9 mouse cellular contexts compared by ENCODE assay signal in genomic region chr2:35619532-35619931, GRCm38 (mm10).
DNase-seq lines count a peak whose midpoint lies in the region; ATAC-seq and TF ChIP-seq lines count a peak whose summit lies in the region.
"Had no signal": no experiment of that assay in that cellular context is flagged by ENCODE, and none has a peak within 500 bp of the region (broad histone marks: within the 10 kb centered on the region; RNA-seq: fewer than 3 reads in every experiment).

No protein-coding gene starts in this region.

- no peaks in the 10 kb centered on the region for H3K9me3 ChIP-seq in E14TG2a.4 (ENCODE audit: low read length)
- no peaks in the 10 kb centered on the region for H3K9me3 ChIP-seq in embryonic facial prominence, embryonic 12.5 days
- H3K9me3 ChIP-seq in limb, embryonic 11.5 days (ENCODE audit: control insufficient read depth, low read length) = no peaks in the 10 kb centered on the region

- H3K4me3 ChIP-seq in gastrocnemius, adult 2 months = no peak overlapping the region
- peak overlapping the region; percentile 49; the same call in 1 of the 2 replicates for H3K4me3 ChIP-seq in E14TG2a.4 (replicated peaks; ENCODE audit: low read length)
- H3K4me3 ChIP-seq in embryonic facial prominence, embryonic 12.5 days = peak overlapping the region; percentile 22; the same call in 1 of the 2 replicates
- H3K4me3 ChIP-seq in limb, embryonic 11.5 days (ENCODE audit: low read depth, low read length) = no peak overlapping the region

- no peak for ATAC-seq in embryonic facial prominence, embryonic 12.5 days (ENCODE audit: insufficient number of reproducible peaks, insufficient read depth, low FRiP score, low TSS enrichment)
- ATAC-seq in limb, embryonic 11.5 days (ENCODE audit: insufficient number of reproducible peaks, low FRiP score, low TSS enrichment, low read depth) = 0 out of 2 replicates have a peak, but pooled peaks have one; percentile 17

- no peak for DNase-seq in gastrocnemius, adult 2 months
- no peak for DNase-seq in gastrocnemius, postnatal 36 days
- DNase-seq in limb, embryonic 11.5 days (ENCODE audit: low spot score) = peak; percentile 81
- DNase-seq in Muller cell, postnatal 12 days (ENCODE audit: inconsistent ontology term) = no peak
- DNase-seq in layer of hippocampus, adult 9-10 months (ENCODE audit: low spot score) = no peak
- DNase-seq in spleen, postnatal 10 days (ENCODE audit: low spot score in 2 of 2) = no peak
- DNase-seq: thymus, postnatal 14 days had no signal

- peaks cover 37% of the 10 kb centered on the region for H3K27me3 ChIP-seq in E14TG2a.4 (ENCODE audit: insufficient read depth, low read length)
- H3K27me3 ChIP-seq in embryonic facial prominence, embryonic 12.5 days = no peaks in the 10 kb centered on the region
- H3K27me3 ChIP-seq in limb, embryonic 11.5 days (ENCODE audit: control insufficient read depth, insufficient read depth, low read length) = no peaks in the 10 kb centered on the region

- TF ChIP-seq CTCF in gastrocnemius, adult 2 months (IDR thresholded peaks at IDR 0.05) = no peak
- no peak for TF ChIP-seq CTCF in E14TG2a.4 (conservative IDR thresholded peaks at IDR 0.05; ENCODE audit: low read length)

- H3K36me3 ChIP-seq in E14TG2a.4 (ENCODE audit: insufficient read depth, low read length) = peaks cover 5% of the 10 kb centered on the region; the same call in 1 of the 2 replicates
- no peaks in the 10 kb centered on the region for H3K36me3 ChIP-seq in embryonic facial prominence, embryonic 12.5 days
- no peaks in the 10 kb centered on the region for H3K36me3 ChIP-seq in limb, embryonic 11.5 days (ENCODE audit: control insufficient read depth, insufficient read depth, low read length)

- peak overlapping the region; percentile 48 for H3K4me2 ChIP-seq in embryonic facial prominence, embryonic 12.5 days (replicated peaks)
- H3K4me2 ChIP-seq in limb, embryonic 11.5 days (ENCODE audit: low read depth, severe bottlenecking) = peak overlapping the region; percentile 43

- whole genome bisulfite sequencing in embryonic facial prominence, embryonic 12.5 days = 25% methylated on average over 2 of the region's 2 CpGs
- WGBS in limb, embryonic 11.5 days = 25% methylated on average over 2 of the region's 2 CpGs

- intact Hi-C loops in gastrocnemius, adult 2 months (cut with DNase I) = no loop called here
- intact Hi-C loops in gastrocnemius, postnatal 36 days (cut with DNase I) = no loop called here

- H3K4me1 ChIP-seq in E14TG2a.4 (replicated peaks; ENCODE audit: low read depth, low read length) = peaks cover 95% of the 10 kb centered on the region
- H3K4me1 ChIP-seq in embryonic facial prominence, embryonic 12.5 days = peaks cover 63% of the 10 kb centered on the region
- peaks cover 62% of the 10 kb centered on the region for H3K4me1 ChIP-seq in limb, embryonic 11.5 days (ENCODE audit: control insufficient read depth, insufficient read depth, low read length)

- H3K9ac ChIP-seq in embryonic facial prominence, embryonic 12.5 days = no peak overlapping the region
- no peak overlapping the region for H3K9ac ChIP-seq in limb, embryonic 11.5 days (ENCODE audit: low read length)

- H3K27ac ChIP-seq in gastrocnemius, adult 2 months = peak overlapping the region; percentile 53
- peak overlapping the region; percentile 94 for H3K27ac ChIP-seq in embryonic facial prominence, embryonic 12.5 days
- peak overlapping the region; percentile 94 for H3K27ac ChIP-seq in limb, embryonic 11.5 days (replicated peaks; ENCODE audit: low read depth, low read length)

Comparison
In these comparisons a context has a peak if more than half of its experiments do, and no peak if none do; other contexts are left out.
1. H3K4me3 ChIP-seq: peak in E14TG2a.4 (single experiment) and embryonic facial prominence, embryonic 12.5 days (single experiment); none in gastrocnemius, adult 2 months (single experiment) and limb, embryonic 11.5 days (single experiment).
2. Peak in every context shown above with its lines, with median percentiles within 50 percentile points of each other: H3K27ac ChIP-seq.